Mouse (Mus musculus): Measurements from ENCODE around the gene Vps37c.

- TF ChIP-seq GATA1 (IDR thresholded peaks at IDR 0.05; ENCODE audit: borderline replicate concordance, low read length) (no peak), FLI1 (IDR thresholded peaks at IDR 0.05; ENCODE audit: low read length) (no peak)
Measured at GRCm38 (mm10) chr19:10709360-10710087, 21.0 kb downstream of the Vps37c start.

All from megakaryocyte, embryonic 14.5 days (primary cell).